31 mouse cellular contexts compared by ENCODE assay signal in the genomic region with DNA sequence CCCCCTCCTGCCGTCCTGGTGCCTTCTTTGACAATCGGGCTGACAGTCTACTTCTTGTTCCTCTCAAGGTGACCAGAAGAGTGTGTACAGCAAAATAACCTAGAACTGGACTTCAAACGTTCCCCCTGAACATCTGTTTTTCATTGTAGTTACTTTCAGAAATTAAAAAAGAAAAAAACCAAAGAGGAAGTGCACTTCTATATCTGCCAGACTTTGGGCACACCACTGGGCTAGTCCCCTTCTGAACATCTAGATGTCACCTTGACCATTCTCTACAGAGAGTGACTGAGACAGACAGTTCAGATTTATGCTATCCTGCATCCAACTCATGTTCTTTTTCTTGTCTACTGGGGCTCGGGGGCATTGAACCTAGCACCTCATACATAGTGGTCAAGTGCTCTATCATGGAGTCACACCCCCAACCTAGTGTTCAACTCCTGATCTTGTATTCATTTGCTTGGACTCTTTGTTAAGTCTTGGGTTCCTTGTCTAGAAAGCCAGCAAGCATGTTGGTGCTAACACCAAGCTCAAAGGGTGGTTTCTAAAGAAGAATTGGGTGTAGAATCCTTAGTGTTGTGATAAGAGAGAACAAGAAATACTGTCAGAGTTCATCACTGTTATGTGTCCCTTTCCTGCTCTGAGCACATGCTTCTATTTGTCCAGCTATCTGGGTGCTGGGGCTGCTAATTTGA. TPM values are rescaled to one million over a fixed set of nuclear protein-coding genes. Genes with fewer than 3 reads are reported as not detected.
A peak's percentile ranks its signal among the peaks of the same experiment; 100 is the strongest.
DNase-seq lines count a peak whose midpoint lies in the region; ATAC-seq and TF ChIP-seq lines count a peak whose summit lies in the region.
"Had no signal": no experiment of that assay in that cellular context is flagged by ENCODE, and none has a peak within 500 bp of the region (broad histone marks: within the 10 kb centered on the region; RNA-seq: fewer than 3 reads in every experiment).

No protein-coding gene starts in this region.

- intact Hi-C loops in heart, postnatal 10 days (cut with DNase I) = no loop called here

- WGBS in liver, embryonic 15.5 days (ENCODE audit: insufficient replicate concordance) = 33% methylated on average over 4 of the region's 4 CpGs
- 32% methylated on average over 4 of the region's 4 CpGs for WGBS in thymus, adult 2 months

- H3K27ac ChIP-seq in liver, embryonic 15.5 days (replicated peaks) = peak overlapping the region; percentile 61
- H3K27ac ChIP-seq in thymus, adult 2 months (ENCODE audit: control insufficient read depth, insufficient read depth, low read length) = no peak overlapping the region
- H3K27ac ChIP-seq: gastrocnemius, adult 2 months; heart, adult 2 months; hindbrain, embryonic 10.5 days; kidney, embryonic 15.5 days; limb, embryonic 13.5 days; neural tube, embryonic 13.5 days had no signal

- no peaks in the 10 kb centered on the region for H3K9me3 ChIP-seq in erythroblast, embryonic 14.5 days (ENCODE audit: control insufficient read depth, low read length)
- H3K9me3 ChIP-seq in liver, embryonic 15.5 days (replicated peaks) = no peaks in the 10 kb centered on the region
- H3K9me3 ChIP-seq: heart, embryonic 12.5 days; hindbrain, embryonic 10.5 days; kidney, embryonic 15.5 days; limb, embryonic 13.5 days; neural tube, embryonic 13.5 days had no signal

- H3K36me3 ChIP-seq in erythroblast, embryonic 14.5 days (ENCODE audit: control insufficient read depth) = no peaks in the 10 kb centered on the region
- no peaks in the 10 kb centered on the region for H3K36me3 ChIP-seq in liver, embryonic 15.5 days (replicated peaks)
- no peaks in the 10 kb centered on the region for H3K36me3 ChIP-seq in thymus, adult 2 months (ENCODE audit: control insufficient read depth, insufficient read depth, low read length)
- H3K36me3 ChIP-seq: heart, embryonic 12.5 days; hindbrain, embryonic 10.5 days; kidney, embryonic 15.5 days; limb, embryonic 13.5 days; neural tube, embryonic 13.5 days had no signal

- TF ChIP-seq CTCF in thymus, adult 2 months (IDR thresholded peaks at IDR 0.05; ENCODE audit: borderline replicate concordance, control insufficient read depth, extremely low read depth, insufficient read depth, low read length, poor library complexity) = no peak

- no peak for ATAC-seq in liver, embryonic 15.5 days (ENCODE audit: insufficient read depth)
- ATAC-seq: CD4-positive, CD25-positive, alpha-beta regulatory T cell, adult 4 months; forebrain, embryonic 16.5 days; hindbrain, embryonic 16.5 days; midbrain, embryonic 16.5 days had no signal

- H3K4me3 ChIP-seq in erythroblast, embryonic 14.5 days (replicated peaks) = peak overlapping the region; percentile 62
- H3K4me3 ChIP-seq in liver, embryonic 15.5 days (replicated peaks) = peak overlapping the region; percentile 54
- no peak overlapping the region for H3K4me3 ChIP-seq in thymus, adult 2 months (ENCODE audit: control insufficient read depth, insufficient read depth, low read length)
- H3K4me3 ChIP-seq: gastrocnemius, adult 2 months; heart, adult 2 months; heart, embryonic 12.5 days; hindbrain, embryonic 10.5 days; kidney, embryonic 15.5 days; limb, embryonic 13.5 days; myocyte; neural tube, embryonic 13.5 days had no signal

- TF ChIP-seq POLR2A in thymus, adult 2 months (IDR thresholded peaks at IDR 0.05; ENCODE audit: control insufficient read depth, extremely low read depth, insufficient read depth, low read length, poor library complexity) = no peak

- peak; percentile 8 for DNase-seq in A20 (ENCODE audit: low read depth, low spot score)
- peak; percentile 21 for DNase-seq in MEL-GATA-1-ER (ENCODE audit: extremely low read depth, low read depth)
- DNase-seq in thymus, adult 2 months = no peak
- no peak for DNase-seq in heart, postnatal 10 days
- DNase-seq in cerebellum, adult 9-10 months = no peak
- DNase-seq: adrenal gland, postnatal 10 days; cerebellum, adult 2 months; cerebellum, postnatal 25 days; gastrocnemius, adult 2 months; heart, adult 2 months; kidney, adult 18-20 months; kidney, postnatal 25 days; lung, adult 2 months; lung, postnatal 10 days had no signal

- peak overlapping the region; percentile 28; the same call in 1 of the 2 replicates for H3K9ac ChIP-seq in liver, embryonic 15.5 days
- H3K9ac ChIP-seq: heart, embryonic 12.5 days; kidney, embryonic 15.5 days; limb, embryonic 13.5 days; neural tube, embryonic 13.5 days had no signal

- peak overlapping the region; percentile 66 for H3K4me2 ChIP-seq in liver, embryonic 15.5 days
- H3K4me2 ChIP-seq: heart, embryonic 12.5 days; kidney, embryonic 15.5 days; limb, embryonic 13.5 days; midbrain, embryonic 11.5 days; neural tube, embryonic 13.5 days had no signal

- peaks cover 48% of the 10 kb centered on the region for H3K4me1 ChIP-seq in erythroblast, embryonic 14.5 days (ENCODE audit: control insufficient read depth)
- H3K4me1 ChIP-seq in liver, embryonic 15.5 days (replicated peaks) = peaks cover 46% of the 10 kb centered on the region
- H3K4me1 ChIP-seq in thymus, adult 2 months (replicated peaks; ENCODE audit: control insufficient read depth, insufficient read depth, low read length) = no peaks in the 10 kb centered on the region; the same call in 1 of the 2 replicates
- H3K4me1 ChIP-seq: heart, embryonic 12.5 days; hindbrain, embryonic 10.5 days; kidney, embryonic 15.5 days; limb, embryonic 13.5 days; neural tube, embryonic 13.5 days had no signal

- H3K27me3 ChIP-seq in erythroblast, embryonic 14.5 days (ENCODE audit: control insufficient read depth) = no peaks in the 10 kb centered on the region
- H3K27me3 ChIP-seq in liver, embryonic 15.5 days = no peaks in the 10 kb centered on the region
- H3K27me3 ChIP-seq in thymus, adult 2 months (ENCODE audit: control insufficient read depth, insufficient read depth, low read length) = no peaks in the 10 kb centered on the region
- H3K27me3 ChIP-seq: heart, embryonic 12.5 days; kidney, embryonic 15.5 days; limb, embryonic 13.5 days; neural tube, embryonic 13.5 days had no signal

RNA-seq across cellular contexts. Expression of gene Il1rl1, which starts 0.9 kb away (rescaled TPM):
- 0.05 and 0.08 TPM in 2 replicates for polyA plus RNA-seq in erythroblast, embryonic 14.5 days (2012)
- polyA plus RNA-seq in liver, embryonic 15.5 days (2015; fragmentation: Nextera tagmentation; extraction: Ambion mirVana) = 4.6 and 4.7 TPM in 2 replicates
- 0.29 and 0.46 TPM in 2 replicates for polyA plus RNA-seq in thymus, adult 2 months (2012; rRNA removed)
- total RNA-seq in heart, postnatal 10 days (2021) = 1 to 10 TPM in 1 of 2 experiments, under 1 TPM in 1; 0.60 to 1.4 TPM
- polyA plus RNA-seq: embryonic facial prominence, embryonic 11.5 days; neural tube, embryonic 13.5 days had no signal

RNA-seq across cellular contexts. Expression of gene Il18r1, which starts 35.1 kb away (rescaled TPM):
- polyA plus RNA-seq in erythroblast, embryonic 14.5 days (2012) = not detected in 2 replicates
- polyA plus RNA-seq in liver, embryonic 15.5 days (2015; fragmentation: Nextera tagmentation; extraction: Ambion mirVana) = 0.08 and 0.10 TPM in 2 replicates
- polyA plus RNA-seq in thymus, adult 2 months (2012; rRNA removed) = 2.5 and 2.7 TPM in 2 replicates
- 1 to 10 TPM; 1.7 to 1.9 TPM for total RNA-seq in heart, postnatal 10 days (2021)
- total RNA-seq: layer of hippocampus, adult 18-20 months; left cerebral cortex, adult 8-10 months had no signal
- polyA plus RNA-seq: cerebellum, adult 2 months; embryonic facial prominence, embryonic 11.5 days; forebrain, embryonic 11.5 days; forebrain, embryonic 16.5 days; heart, embryonic 12.5 days; hindbrain, embryonic 10.5 days; hindbrain, embryonic 16.5 days; midbrain, embryonic 16.5 days; myocyte; neural tube, embryonic 13.5 days had no signal

Comparison
In these comparisons a context has a peak if more than half of its experiments do, and no peak if none do; other contexts are left out.
1. DNase-seq: peak in A20 (single experiment) and MEL-GATA-1-ER (single experiment); none in thymus, adult 2 months (single experiment), heart, postnatal 10 days (0 of 2) and cerebellum, adult 9-10 months (single experiment).